Mouse (Mus musculus): ENCODE measurements at regions not wholly inside any gene's neighbourhood (a gene's known extent, or its start where the extent isn't known, plus 50 kb on each side); places are given as distances from the start of the nearest gene placed in this dataset.

DNA sequence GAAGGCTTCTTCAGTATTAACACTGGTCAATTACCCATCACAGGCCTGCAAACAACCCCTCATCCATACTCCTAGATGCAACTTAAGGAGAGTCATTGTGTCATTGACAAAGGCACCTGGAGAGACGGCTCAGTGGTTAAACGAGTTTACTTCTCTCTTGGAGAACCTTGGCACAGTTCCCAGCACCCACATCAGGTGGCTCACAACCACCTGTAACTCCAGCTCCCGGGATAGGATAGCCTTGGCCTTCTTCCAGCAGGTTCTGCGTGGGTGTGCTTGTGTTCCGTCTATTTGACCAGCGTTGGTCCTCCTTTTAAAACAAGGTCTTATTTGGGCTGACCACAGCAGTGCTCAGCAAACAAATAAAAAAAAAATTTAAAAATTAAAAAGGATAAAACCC lies 63.9 kb upstream of the Foxk1 start:
- TF ChIP-seq CTCF (IDR thresholded peaks at IDR 0.05; ENCODE audit: low read depth) (no peak), EP300 (IDR thresholded peaks at IDR 0.05; ENCODE audit: low read depth) (no peak)
